ENCODE assay signal across 8 mouse cellular contexts in genomic region chr13:12650020-12650876, GRCm38 (mm10).
A peak's percentile ranks its signal among the peaks of the same experiment; 100 is the strongest.
DNase-seq lines count a peak whose midpoint lies in the region; ATAC-seq lines count a peak whose summit lies in the region.
"Not testable (repeated sequence)": the region's sequence is repeated elsewhere in the genome, so short reads cannot be mapped to it uniquely, and the experiment has no call there.

No protein-coding gene starts in this region.

- peak overlapping the region; percentile 58 for H3K4me2 ChIP-seq in intestine, embryonic 16.5 days (ENCODE audit: low read depth, low read length)

- H3K4me3 ChIP-seq in intestine, embryonic 16.5 days (ENCODE audit: low read length), result peak overlapping the region; percentile 48

- intact Hi-C loops in left cerebral cortex, postnatal 25 days (cut with DNase I), result not testable (repeated sequence)

- ATAC-seq in granulocyte monocyte progenitor cell, adult 5-6 weeks (replicated peaks; ENCODE audit: poor library complexity, severe bottlenecking), result peak; percentile 71
- ATAC-seq in intestine, embryonic 16.5 days, result peak; percentile 96
- peak; percentile 71 for ATAC-seq in megakaryocyte progenitor cell, adult 5-6 weeks (replicated peaks; ENCODE audit: poor library complexity)

- H3K4me1 ChIP-seq in intestine, embryonic 16.5 days (ENCODE audit: control insufficient read depth, insufficient read depth, low read length), result not testable (repeated sequence)

- not testable (repeated sequence) for H3K9ac ChIP-seq in intestine, embryonic 16.5 days (ENCODE audit: low read depth, low read length)

- H3K36me3 ChIP-seq in intestine, embryonic 16.5 days (ENCODE audit: control insufficient read depth, insufficient read depth, low read length), result not testable (repeated sequence)

- H3K9me3 ChIP-seq in intestine, embryonic 16.5 days (ENCODE audit: control insufficient read depth, low read length), result not testable (repeated sequence)

- WGBS in intestine, embryonic 16.5 days, result under 1% methylated on average over 53 of the region's 79 CpGs

- H3K27ac ChIP-seq in intestine, embryonic 16.5 days (ENCODE audit: low read length), result not testable (repeated sequence)

- peak; percentile 62 to 64 for DNase-seq in adrenal gland, adult 18-20 months (ENCODE audit: low spot score in 2 of 2)
- DNase-seq in embryo, embryonic 9.5 days (ENCODE audit: extremely low spot score), result peak; percentile 63
- DNase-seq in left cerebral cortex, postnatal 25 days (ENCODE audit: low spot score in 2 of 2), result peak; percentile 75 to 84
- peak; percentile 62 for DNase-seq in right cerebral cortex, postnatal 14 days
- DNase-seq in urinary bladder, postnatal 4 days (ENCODE audit: low spot score in 2 of 2), result peak; percentile 63 to 76

- not testable (repeated sequence) for H3K27me3 ChIP-seq in intestine, embryonic 16.5 days (replicated peaks; ENCODE audit: control insufficient read depth, insufficient read depth, low read length)
